Mouse (Mus musculus) lung, embryonic 14.5 days (tissue): ENCODE data around the gene Fer1l5. TPM values are rescaled to one million over a fixed set of nuclear protein-coding genes. Genes with fewer than 3 reads are reported as not detected.
A peak's percentile ranks its signal among the peaks of the same experiment; 100 is the strongest.

Experiments used
- ATAC-seq: fragments of 200-750 bp; cut with Nextera tagmentation; 2 replicates; pipeline ENCODE4 v1.8.0; 2017; ENCODE audit warnings: mild to moderate bottlenecking, moderate TSS enrichment, moderate library complexity; ENCODE audit not compliant: insufficient read depth
- DNase-seq: peaks from one replicate; pipeline ENCODE4 v3.0.0-alpha.2; 2015
- H3K27ac ChIP-seq: fragments of 300-500 bp; sonication (generic); 2 replicates; pipeline ENCODE4 v1.5.1; 2014; ENCODE audit warnings: low read depth, mild to moderate bottlenecking, moderate library complexity
- H3K27me3 ChIP-seq: fragments of 300-500 bp; sonication (generic); 2 replicates; pipeline ENCODE4 v1.6.1; 2014; ENCODE audit warnings: low read length, control low read depth; ENCODE audit not compliant: insufficient read depth
- H3K36me3 ChIP-seq: fragments of 300-500 bp; sonication (generic); 2 replicates; pipeline ENCODE4 v1.6.1; 2014; ENCODE audit warnings: control low read depth; ENCODE audit not compliant: insufficient read depth
- H3K4me1 ChIP-seq: fragments of 300-500 bp; sonication (generic); 2 replicates; pipeline ENCODE4 v1.6.1; 2014; ENCODE audit warnings: antibody characterized with exemption, control low read depth; ENCODE audit not compliant: insufficient read depth
- H3K4me2 ChIP-seq: fragments of 300-500 bp; sonication (generic); 2 replicates; pipeline ENCODE4 v1.6.1; 2014; ENCODE audit warnings: mild to moderate bottlenecking
- H3K4me3 ChIP-seq: fragments of 300-500 bp; sonication (generic); 2 replicates; pipeline ENCODE4 v1.5.1; 2014; ENCODE audit warnings: low read depth, low read length
- H3K9ac ChIP-seq: fragments of 300-500 bp; sonication (generic); 2 replicates; pipeline ENCODE4 v1.6.1; 2014
- H3K9me3 ChIP-seq: fragments of 300-500 bp; sonication (generic); 2 replicates; pipeline ENCODE4 v1.6.1; 2016; ENCODE audit warnings: low read depth, low read length, control low read depth
- CTCF ChIP-seq: IDR thresholded peaks from 2 replicates; pipeline ENCODE4 v1.5.1; 2016; ENCODE audit warnings: antibody characterized with exemption, low read depth
- WGBS: fragments of 180-500 bp; shearing (Covaris S2); extraction: QIAGEN DNeasy Blood & Tissue Kit; methylation state at CpG from one replicate; pipeline ENCODE4 v1.1.7; 2014; 5-methylcytosine and 5-hydroxymethylcytosine counted together
- polyA plus RNA-seq: library from polyadenylated mRNA; unstranded; fragments of >200 nt; fragmentation: Nextera tagmentation; extraction: Ambion mirVana; gene quantifications from 2 replicates; pipeline ENCODE4 v1.2.1, GENCODE M21; 2014

The Fer1l5 gene
- polyA plus RNA-seq, 1 experiment from 2014 or later: 0.58 TPM

- DNase-seq (no peak), ATAC-seq (no peak)
- Histone ChIP-seq H3K9ac (no peak overlapping the region), H3K27me3 (no peaks in the 10 kb centered on the region), H3K9me3 (no peaks in the 10 kb centered on the region), H3K4me1 (no peaks in the 10 kb centered on the region), H3K4me2 (no peak overlapping the region), H3K36me3 (peaks cover 80% of the 10 kb centered on the region), H3K27ac (no peak overlapping the region), H3K4me3 (no peak overlapping the region)
- no peak for TF ChIP-seq CTCF
- 90% methylated on average over 2 of the region's 2 CpGs for WGBS
Observed at GRCm38 (mm10) chr1:36429511-36429910, 57.4 kb downstream of the Fer1l5 start.

DNA sequence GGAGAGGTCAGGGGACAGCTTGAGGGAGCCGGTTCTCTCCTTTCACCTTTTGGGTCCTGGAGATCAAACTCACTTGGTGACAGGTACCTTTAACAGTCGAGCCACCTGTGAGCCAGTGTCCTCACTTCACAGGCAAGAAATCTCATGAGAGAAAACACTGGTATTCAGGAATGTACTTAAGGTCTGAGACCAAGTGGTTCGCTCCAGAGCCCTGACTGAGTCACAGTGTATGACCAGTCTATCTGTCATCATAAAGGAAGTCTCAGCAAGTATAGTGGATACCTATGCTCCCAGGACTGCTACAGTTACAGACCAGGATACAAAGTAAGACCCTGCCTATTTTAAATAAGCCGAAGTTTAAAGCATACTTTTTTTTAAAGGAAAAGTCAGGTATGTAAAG, 60.9 kb downstream of the Fer1l5 start:
- Histone ChIP-seq H3K4me2 (no peak overlapping the region), H3K4me1 (no peaks in the 10 kb centered on the region), H3K27me3 (no peaks in the 10 kb centered on the region), H3K9ac (no peak overlapping the region), H3K27ac (no peak overlapping the region), H3K9me3 (no peaks in the 10 kb centered on the region), H3K36me3 (peaks cover 78% of the 10 kb centered on the region), H3K4me3 (no peak overlapping the region)
- ATAC-seq (no peak), DNase-seq (no peak)
- WGBS: 55% methylated on average over 4 of the region's 4 CpGs
- TF ChIP-seq CTCF: no peak

- H3K4me2 ChIP-seq: no peak overlapping the region
- DNase-seq: no peak
- H3K4me3 ChIP-seq: no peak overlapping the region
- H3K27me3 ChIP-seq: no peaks in the 10 kb centered on the region
- no peaks in the 10 kb centered on the region for H3K9me3 ChIP-seq
- ATAC-seq: no peak
- H3K36me3 ChIP-seq: peaks cover 76% of the 10 kb centered on the region
- WGBS: 81% methylated on average over 3 of the region's 3 CpGs
- H3K9ac ChIP-seq: no peak overlapping the region
- H3K27ac ChIP-seq: no peak overlapping the region
- no peak for TF ChIP-seq CTCF
- no peaks in the 10 kb centered on the region for H3K4me1 ChIP-seq
Observed at GRCm38 (mm10) chr1:36433616-36434015, 61.5 kb downstream of the Fer1l5 start.

- Histone ChIP-seq H3K27me3 (no peaks in the 10 kb centered on the region), H3K9ac (no peak overlapping the region), H3K4me1 (no peaks in the 10 kb centered on the region), H3K4me3 (no peak overlapping the region), H3K9me3 (no peaks in the 10 kb centered on the region), H3K36me3 (peaks cover 77% of the 10 kb centered on the region), H3K27ac (no peak overlapping the region), H3K4me2 (no peak overlapping the region)
- no peak for TF ChIP-seq CTCF
- WGBS: 67% methylated on average over 4 of the region's 4 CpGs
- no peak for ATAC-seq
- DNase-seq: no peak
Observed at GRCm38 (mm10) chr1:36435071-36435470, 63.0 kb downstream of the Fer1l5 start.

GRCm38 (mm10) chr1:36436515-36436914, 64.4 kb downstream of the Fer1l5 start:
- Histone ChIP-seq H3K9me3 (no peaks in the 10 kb centered on the region), H3K4me2 (no peak overlapping the region), H3K27ac (no peak overlapping the region), H3K9ac (no peak overlapping the region), H3K4me1 (no peaks in the 10 kb centered on the region), H3K36me3 (peaks cover 65% of the 10 kb centered on the region), H3K27me3 (no peaks in the 10 kb centered on the region), H3K4me3 (no peak overlapping the region)
- WGBS: 94% methylated on average over 6 of the region's 6 CpGs
- ATAC-seq: no peak
- DNase-seq: no peak
- no peak for TF ChIP-seq CTCF

- DNase-seq (no peak), ATAC-seq (no peak)
- Histone ChIP-seq H3K4me3 (no peak overlapping the region), H3K4me2 (no peak overlapping the region), H3K4me1 (no peaks in the 10 kb centered on the region), H3K9me3 (no peaks in the 10 kb centered on the region), H3K27me3 (no peaks in the 10 kb centered on the region), H3K9ac (no peak overlapping the region), H3K36me3 (peaks cover 59% of the 10 kb centered on the region), H3K27ac (no peak overlapping the region)
- TF ChIP-seq CTCF: no peak
- 90% methylated on average over 3 of the region's 3 CpGs for WGBS
Observed at GRCm38 (mm10) chr1:36437223-36437622, 65.1 kb downstream of the Fer1l5 start.

GRCm38 (mm10) chr1:36441101-36441500, 69.0 kb downstream of the Fer1l5 start:
- Histone ChIP-seq H3K4me2 (no peak overlapping the region), H3K27me3 (no peaks in the 10 kb centered on the region), H3K4me3 (no peak overlapping the region), H3K36me3 (peaks cover 42% of the 10 kb centered on the region), H3K4me1 (no peaks in the 10 kb centered on the region), H3K9me3 (no peaks in the 10 kb centered on the region), H3K27ac (no peak overlapping the region), H3K9ac (no peak overlapping the region)
- ATAC-seq (no peak), DNase-seq (peak; percentile 52)
- no peak for TF ChIP-seq CTCF
- WGBS: 68% methylated on average over 4 of the region's 4 CpGs
